Mouse (Mus musculus) kidney, adult 2 months (tissue): ENCODE results near the gene Car9.

Experiments used
- CTCF ChIP-seq: fragments of 200-500 bp; conservative IDR thresholded peaks from 2 replicates; pipeline ENCODE4 v1.5.1; 2011; ENCODE audit warnings: low read depth, mild to moderate bottlenecking, control low read depth, low read length, moderate library complexity, mixed read lengths; ENCODE audit not compliant: insufficient read depth, insufficient read length
- POLR2A ChIP-seq: fragments of 200-500 bp; IDR thresholded peaks from one replicate; pipeline ENCODE4 v1.6.1; 2011; ENCODE audit warnings: low read depth, low read length, control low read depth

DNA sequence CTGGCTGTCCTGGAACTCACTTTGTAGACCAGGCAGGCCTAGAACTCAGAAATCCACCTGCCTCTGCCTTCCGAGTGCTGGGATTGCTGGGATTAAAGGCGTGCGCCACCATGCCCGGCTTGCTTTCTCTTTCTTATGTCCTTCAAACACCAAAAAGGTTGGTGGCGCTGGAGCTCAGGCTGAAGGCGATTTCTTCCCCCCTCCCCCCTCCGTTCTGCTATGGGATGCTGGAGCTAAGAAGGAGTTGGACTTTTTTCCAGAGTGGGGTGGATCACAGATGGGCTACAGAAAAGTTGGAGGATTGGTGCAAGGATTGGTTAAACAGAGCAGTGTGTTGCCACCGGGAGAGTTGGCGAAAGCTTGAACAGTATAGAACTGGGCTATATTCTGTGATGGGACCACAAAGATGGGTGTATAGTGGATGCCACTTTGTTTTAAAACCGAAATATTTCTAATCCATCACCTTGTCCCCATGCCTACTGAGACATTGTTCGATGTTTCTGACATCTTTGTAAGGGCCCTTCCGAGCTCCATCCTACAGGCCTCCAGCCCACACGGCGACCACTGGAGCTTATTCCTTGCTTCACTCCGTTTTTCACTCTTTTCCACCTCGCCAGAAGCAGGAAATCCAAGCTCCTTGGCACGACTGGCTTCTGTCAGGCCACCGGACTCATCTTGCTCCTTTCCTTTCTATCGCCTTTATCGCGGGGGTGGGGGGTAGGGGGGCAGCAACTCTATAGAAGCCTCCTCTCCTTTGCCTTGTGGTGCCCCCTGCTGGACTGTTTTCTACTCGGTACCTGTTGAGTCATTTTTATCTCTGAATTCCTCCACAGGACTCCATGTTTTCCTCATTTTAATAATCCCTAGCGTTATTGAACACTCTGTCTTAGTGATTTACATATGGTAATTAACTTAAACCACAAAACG lies 27.6 kb upstream of the Car9 start:
- peak; percentile 34; the same call in 1 of the 2 replicates for TF ChIP-seq CTCF
- no peak for TF ChIP-seq POLR2A
